Mouse (Mus musculus) brain, embryonic 14.5 days (tissue): Measurements from ENCODE around the gene Hist1h3c. TPM values are rescaled to one million over a fixed set of nuclear protein-coding genes. Genes with fewer than 3 reads are reported as not detected.
"Not testable (repeated sequence)": the region's sequence is repeated elsewhere in the genome, so short reads cannot be mapped to it uniquely, and the experiment has no call there.

Source experiments
- DNase-seq: peaks from one replicate; pipeline ENCODE4 v3.0.0-alpha.2; 2011; ENCODE audit warnings: low read depth
- CTCF ChIP-seq: fragments of 200-500 bp; IDR thresholded peaks from 2 replicates; pipeline ENCODE4 v1.5.1; 2012; ENCODE audit warnings: inconsistent platforms, mild to moderate bottlenecking, moderate library complexity, borderline replicate concordance; ENCODE audit not compliant: insufficient read depth, insufficient read length; ENCODE audit errors: extremely low read depth
- POLR2A ChIP-seq: fragments of 200-500 bp; IDR thresholded peaks from 2 replicates; pipeline ENCODE4 v1.6.1; 2012; ENCODE audit warnings: mild to moderate bottlenecking, inconsistent platforms, borderline replicate concordance; ENCODE audit not compliant: poor library complexity, insufficient read depth, insufficient read length, severe bottlenecking; ENCODE audit errors: extremely low read depth
- polyA plus RNA-seq: library from polyadenylated mRNA; depleted of rRNA; stranded (reverse); fragments of >200 nt; gene quantifications from 2 replicates; pipeline ENCODE4 v1.2.3, GENCODE M21; 2012; rRNA removed

Gene Hist1h3c
- 30.4 and 54.0 TPM in 2 replicates for polyA plus RNA-seq

- peak; percentile 98 for DNase-seq
- TF ChIP-seq POLR2A (no peak; the same call in 1 of the 2 replicates), CTCF (no peak)
Measured at GRCm38 (mm10) chr13:23745381-23746161, at the start of gene Hist1h3c. TSS of gene Hist1h3c (minus strand) at chr13:23745602.

DNA sequence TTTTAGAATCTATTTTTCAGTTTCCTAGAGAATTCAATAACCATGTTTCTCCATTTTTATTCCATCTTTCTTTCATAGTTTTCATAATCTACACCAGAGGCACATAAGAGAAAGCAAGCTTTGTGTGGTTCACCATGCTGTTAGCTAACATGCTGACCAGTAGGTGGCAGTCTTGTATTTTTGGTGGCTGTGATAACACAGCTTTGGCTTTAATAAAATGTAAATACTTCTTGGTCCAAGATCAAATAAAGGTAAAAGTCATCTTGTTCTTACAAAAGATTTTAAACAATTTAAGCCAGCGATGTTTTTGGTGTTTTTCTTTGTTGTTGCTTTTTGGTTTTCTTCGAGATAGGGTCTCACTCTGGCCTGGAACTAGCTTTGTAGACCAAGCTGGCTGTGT lies 47.1 kb upstream of the Hist1h3c start:
- DNase-seq, result peak; percentile 86
- TF ChIP-seq POLR2A, result no peak
- peak; percentile 73; the same call in 1 of the 2 replicates for TF ChIP-seq CTCF

GRCm38 (mm10) chr13:23779025-23779424 lies 33.6 kb upstream of the Hist1h3c start:
- no peak for TF ChIP-seq POLR2A
- TF ChIP-seq CTCF, result no peak
- no peak for DNase-seq

GRCm38 (mm10) chr13:23778339-23778738 lies 32.9 kb upstream of the Hist1h3c start:
- TF ChIP-seq CTCF, result no peak
- TF ChIP-seq POLR2A, result no peak
- no peak for DNase-seq

DNA sequence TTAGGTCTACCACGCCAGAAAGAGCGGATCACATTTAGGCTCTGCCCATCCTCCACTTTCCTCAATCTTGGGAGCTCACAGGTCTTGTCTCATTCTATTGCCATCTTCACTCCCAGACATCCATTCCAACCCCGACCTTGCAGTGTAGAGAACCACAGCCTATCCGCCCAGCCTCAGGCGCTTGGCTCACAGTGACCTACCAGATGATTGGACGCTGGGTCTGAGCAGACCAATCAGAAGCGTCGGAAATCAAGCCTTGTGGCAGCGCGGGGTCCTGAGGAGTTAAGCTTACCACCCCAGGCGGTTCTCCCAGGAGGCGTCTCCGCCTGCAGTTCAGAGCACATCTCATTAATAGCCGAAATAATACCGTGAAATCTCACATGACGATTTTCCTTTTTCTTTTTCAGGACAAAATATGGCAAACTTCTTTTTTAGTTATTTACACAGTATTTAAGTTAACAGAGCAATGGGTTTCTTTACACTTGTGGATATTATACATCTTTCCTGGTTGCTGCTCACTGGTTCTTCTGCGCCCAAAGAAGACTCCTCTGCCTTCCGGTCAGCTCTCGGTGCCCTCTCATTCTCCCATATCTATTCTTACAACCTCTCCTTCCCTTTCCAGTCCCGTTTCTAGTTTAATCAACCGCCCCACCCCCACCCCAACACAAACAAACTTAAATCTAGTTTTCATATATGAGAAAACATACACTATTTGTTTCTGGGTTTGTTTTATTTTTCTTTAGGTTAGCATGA lies 27.3 kb upstream of the Hist1h3c start:
- peak; percentile 83 for DNase-seq
- no peak for TF ChIP-seq CTCF
- no peak for TF ChIP-seq POLR2A

DNA sequence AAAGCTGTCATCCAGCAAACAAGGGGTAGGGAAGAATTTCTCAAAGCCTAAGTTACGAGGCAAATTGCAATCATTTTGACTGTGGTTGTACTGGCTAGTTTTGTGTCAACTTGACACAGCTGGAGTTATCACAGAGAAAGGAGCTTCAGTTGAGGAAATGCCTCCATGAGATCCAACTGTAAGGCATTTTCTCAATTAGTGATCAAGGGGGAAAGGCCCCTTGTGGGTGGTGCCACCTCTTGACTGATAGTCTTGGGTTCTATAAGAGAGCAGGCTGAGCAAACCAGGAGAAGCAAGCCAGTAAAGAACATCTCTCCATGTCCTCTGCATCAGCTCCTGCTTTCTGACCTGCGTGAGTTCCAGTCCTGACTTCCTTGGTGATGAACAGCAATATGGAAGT lies 24.2 kb upstream of the Hist1h3c start, which contains the start of gene Trim38:
Gene Trim38, plus strand, starts transcription at position 301 of the 400 bp plus-strand sequence.
- DNase-seq, result not testable (repeated sequence)

- TF ChIP-seq CTCF, result no peak
- no peak for TF ChIP-seq POLR2A
- DNase-seq, result no peak
Measured at GRCm38 (mm10) chr13:23768834-23769397, 23.5 kb upstream of the Hist1h3c start.

GRCm38 (mm10) chr13:23766772-23767171 lies 21.4 kb upstream of the Hist1h3c start:
- TF ChIP-seq CTCF (no peak), POLR2A (no peak)
- DNase-seq, result no peak

- TF ChIP-seq CTCF (no peak), POLR2A (no peak)
Measured at GRCm38 (mm10) chr13:23765172-23765513, 19.7 kb upstream of the Hist1h3c start.

GRCm38 (mm10) chr13:23764324-23765171 lies 19.1 kb upstream of the Hist1h3c start:
- DNase-seq, result no peak
- no peak for TF ChIP-seq POLR2A
- TF ChIP-seq CTCF, result no peak

More at GRCm38 (mm10) chr13:23765172-23765513, 19.7 kb upstream of the Hist1h3c start:
- DNase-seq, result no peak
